Comparison of ENCODE assay signal across 14 mouse cellular contexts in genomic region chr10:14460252-14460932, GRCm38 (mm10).
DNase-seq lines count a peak whose midpoint lies in the region; ATAC-seq and TF ChIP-seq lines count a peak whose summit lies in the region.
"Had no signal": no experiment of that assay in that cellular context is flagged by ENCODE, and none has a peak within 500 bp of the region (broad histone marks: within the 10 kb centered on the region; RNA-seq: fewer than 3 reads in every experiment).

No protein-coding gene starts in this region.

- no peak for DNase-seq in heart, adult 18-20 months
- DNase-seq in lung, postnatal 10 days = no peak
- DNase-seq in ES-E14 (ENCODE audit: low read depth, low spot score) = peak; percentile 13
- DNase-seq in thymus, adult 18-20 months = no peak
- DNase-seq: adrenal gland, postnatal 10 days; cerebellum, postnatal 10 days; gastrocnemius, postnatal 36 days; kidney, adult 8-10 months had no signal

- H3K36me3 ChIP-seq in heart, embryonic 16.5 days (ENCODE audit: control insufficient read depth, insufficient read depth) = no peaks in the 10 kb centered on the region
- H3K36me3 ChIP-seq in lung, embryonic 16.5 days (ENCODE audit: control insufficient read depth, insufficient read depth, low read length) = 0 out of 2 replicates have a peak, but pooled peaks cover 3% of the 10 kb centered on the region
- no peaks in the 10 kb centered on the region for H3K36me3 ChIP-seq in ES-E14 (ENCODE audit: control insufficient read depth, insufficient read depth, low read length, poor library complexity, severe bottlenecking)
- no peaks in the 10 kb centered on the region for H3K36me3 ChIP-seq in liver, embryonic 16.5 days (ENCODE audit: control insufficient read depth, insufficient read depth)
- H3K36me3 ChIP-seq: embryonic facial prominence, embryonic 12.5 days; hindbrain, embryonic 13.5 days; midbrain, embryonic 10.5 days had no signal

- H3K27me3 ChIP-seq in heart, embryonic 16.5 days (ENCODE audit: control insufficient read depth, insufficient read depth, low read length) = no peaks in the 10 kb centered on the region
- H3K27me3 ChIP-seq in lung, embryonic 16.5 days (ENCODE audit: control insufficient read depth, insufficient read depth, low read depth, low read length) = no peaks in the 10 kb centered on the region
- no peaks in the 10 kb centered on the region for H3K27me3 ChIP-seq in liver, embryonic 16.5 days (ENCODE audit: control insufficient read depth, insufficient read depth, low read depth, low read length)
- H3K27me3 ChIP-seq: embryonic facial prominence, embryonic 12.5 days; hindbrain, embryonic 13.5 days had no signal

- no peak overlapping the region for H3K4me2 ChIP-seq in heart, embryonic 16.5 days (ENCODE audit: low read depth, low read length)
- H3K4me2 ChIP-seq in lung, embryonic 16.5 days (ENCODE audit: low read depth, low read length) = no peak overlapping the region
- H3K4me2 ChIP-seq in liver, embryonic 16.5 days (ENCODE audit: low read depth, low read length) = no peak overlapping the region
- H3K4me2 ChIP-seq: embryonic facial prominence, embryonic 12.5 days; hindbrain, embryonic 13.5 days had no signal

- H3K4me1 ChIP-seq in heart, embryonic 16.5 days (ENCODE audit: control insufficient read depth, insufficient read depth, low read length) = peaks cover 15% of the 10 kb centered on the region
- H3K4me1 ChIP-seq in lung, embryonic 16.5 days (replicated peaks; ENCODE audit: control insufficient read depth, insufficient read depth, low read length) = peaks cover 15% of the 10 kb centered on the region
- no peaks in the 10 kb centered on the region for H3K4me1 ChIP-seq in ES-E14 (ENCODE audit: control insufficient read depth in 2 of 2, insufficient read depth in 2 of 2, low read length in 2 of 2, poor library complexity in 1 of 2)
- no peaks in the 10 kb centered on the region for H3K4me1 ChIP-seq in liver, embryonic 16.5 days (ENCODE audit: control insufficient read depth, low read depth, low read length)
- H3K4me1 ChIP-seq: hindbrain, embryonic 13.5 days; midbrain, embryonic 10.5 days had no signal

- in situ Hi-C loops in ES-E14 (cut with MboI; ENCODE audit: low sequenced_read_pairs in 2 of 2, unreplicated experiment in 2 of 2) = no loop called here

- H3K27ac ChIP-seq in heart, embryonic 16.5 days (ENCODE audit: low read length) = peak overlapping the region; percentile 51
- H3K27ac ChIP-seq in lung, embryonic 16.5 days (ENCODE audit: low read length) = peak overlapping the region; percentile 31
- H3K27ac ChIP-seq in ES-E14 (ENCODE audit: insufficient read depth, low read depth, low read length, poor library complexity, severe bottlenecking) = no peak overlapping the region
- no peak overlapping the region for H3K27ac ChIP-seq in liver, embryonic 16.5 days (ENCODE audit: low read length)
- H3K27ac ChIP-seq: embryonic facial prominence, embryonic 12.5 days; hindbrain, embryonic 13.5 days; midbrain, embryonic 10.5 days had no signal

- H3K9ac ChIP-seq in heart, embryonic 16.5 days (ENCODE audit: low read length) = no peak overlapping the region
- no peak overlapping the region for H3K9ac ChIP-seq in lung, embryonic 16.5 days (ENCODE audit: low read length)
- no peak overlapping the region for H3K9ac ChIP-seq in ES-E14 (ENCODE audit: insufficient read depth, low read depth, low read length, poor library complexity, severe bottlenecking)
- H3K9ac ChIP-seq in liver, embryonic 16.5 days (ENCODE audit: low read depth, low read length) = no peak overlapping the region
- H3K9ac ChIP-seq: embryonic facial prominence, embryonic 12.5 days; hindbrain, embryonic 13.5 days had no signal

- H3K9me3 ChIP-seq in heart, embryonic 16.5 days (replicated peaks; ENCODE audit: control insufficient read depth, low read length) = no peaks in the 10 kb centered on the region
- H3K9me3 ChIP-seq in lung, embryonic 16.5 days (ENCODE audit: control insufficient read depth, low read length) = no peaks in the 10 kb centered on the region
- H3K9me3 ChIP-seq in ES-E14 (ENCODE audit: control insufficient read depth, insufficient read depth, low read depth, low read length) = no peaks in the 10 kb centered on the region
- no peaks in the 10 kb centered on the region for H3K9me3 ChIP-seq in liver, embryonic 16.5 days (replicated peaks; ENCODE audit: control insufficient read depth, low read length)
- H3K9me3 ChIP-seq: embryonic facial prominence, embryonic 12.5 days; hindbrain, embryonic 13.5 days; midbrain, embryonic 10.5 days had no signal

- no peak overlapping the region for H3K4me3 ChIP-seq in heart, embryonic 16.5 days (ENCODE audit: low read length)
- no peak overlapping the region for H3K4me3 ChIP-seq in lung, embryonic 16.5 days (ENCODE audit: low read length)
- H3K4me3 ChIP-seq in ES-E14 (ENCODE audit: insufficient read depth in 1 of 2, low read depth in 1 of 2, low read length in 2 of 2, poor library complexity in 1 of 2, severe bottlenecking in 1 of 2) = no peak overlapping the region
- no peak overlapping the region for H3K4me3 ChIP-seq in liver, embryonic 16.5 days (ENCODE audit: low read depth, low read length)
- H3K4me3 ChIP-seq: embryonic facial prominence, embryonic 12.5 days; hindbrain, embryonic 13.5 days; midbrain, embryonic 10.5 days had no signal

- WGBS in heart, embryonic 16.5 days = 23% methylated on average over 5 of the region's 5 CpGs
- 44% methylated on average over 5 of the region's 5 CpGs for WGBS in lung, embryonic 16.5 days
- WGBS in liver, embryonic 16.5 days (ENCODE audit: insufficient replicate concordance) = 15% methylated on average over 5 of the region's 5 CpGs

- ATAC-seq in heart, embryonic 16.5 days (replicated peaks; ENCODE audit: extremely low read depth, insufficient read depth, low FRiP score) = peak; percentile 75
- peak; percentile 70 for ATAC-seq in lung, embryonic 16.5 days (ENCODE audit: low read depth)
- ATAC-seq in liver, embryonic 16.5 days (ENCODE audit: low read depth) = 0 out of 2 replicates have a peak, but pooled peaks have one; percentile 16

TF ChIP-seq in ES-E14, 5 proteins besides CTCF, POLR2A, EP300 and RAD21:
- no peak for TF ChIP-seq CHD2 (IDR thresholded peaks at IDR 0.05; ENCODE audit: low read depth, low read length)
- TF ChIP-seq ZC3H11A (IDR thresholded peaks at IDR 0.05; ENCODE audit: borderline replicate concordance, low read depth, low read length) = no peak
- TF ChIP-seq HCFC1 (IDR thresholded peaks at IDR 0.05; ENCODE audit: borderline replicate concordance, insufficient read depth, low read length) = no peak
- TF ChIP-seq MAFK (IDR thresholded peaks at IDR 0.05; ENCODE audit: insufficient read depth, low read depth, low read length) = no peak

Comparison
In these comparisons a context has a peak if more than half of its experiments do, and no peak if none do; other contexts are left out.
1. ATAC-seq: peak in every context shown above with its lines; median percentile 75 in heart, embryonic 16.5 days; 70 in lung, embryonic 16.5 days; 16 in liver, embryonic 16.5 days.
2. H3K27ac ChIP-seq: peak in heart, embryonic 16.5 days (single experiment) and lung, embryonic 16.5 days (single experiment); none in ES-E14 (single experiment) and liver, embryonic 16.5 days (single experiment).